Mouse (Mus musculus): Measurements from ENCODE around the gene Ostf1. TPM values are rescaled to one million over a fixed set of nuclear protein-coding genes. Genes with fewer than 3 reads are reported as not detected.

The Ostf1 gene
- polyA plus RNA-seq, 1 experiment from 2014 or later, result 94.1 TPM

GRCm38 (mm10) chr19:18637954-18638353 lies 6.3 kb upstream of the Ostf1 start:
- 75% methylated on average over 5 of the region's 5 CpGs for WGBS

DNA sequence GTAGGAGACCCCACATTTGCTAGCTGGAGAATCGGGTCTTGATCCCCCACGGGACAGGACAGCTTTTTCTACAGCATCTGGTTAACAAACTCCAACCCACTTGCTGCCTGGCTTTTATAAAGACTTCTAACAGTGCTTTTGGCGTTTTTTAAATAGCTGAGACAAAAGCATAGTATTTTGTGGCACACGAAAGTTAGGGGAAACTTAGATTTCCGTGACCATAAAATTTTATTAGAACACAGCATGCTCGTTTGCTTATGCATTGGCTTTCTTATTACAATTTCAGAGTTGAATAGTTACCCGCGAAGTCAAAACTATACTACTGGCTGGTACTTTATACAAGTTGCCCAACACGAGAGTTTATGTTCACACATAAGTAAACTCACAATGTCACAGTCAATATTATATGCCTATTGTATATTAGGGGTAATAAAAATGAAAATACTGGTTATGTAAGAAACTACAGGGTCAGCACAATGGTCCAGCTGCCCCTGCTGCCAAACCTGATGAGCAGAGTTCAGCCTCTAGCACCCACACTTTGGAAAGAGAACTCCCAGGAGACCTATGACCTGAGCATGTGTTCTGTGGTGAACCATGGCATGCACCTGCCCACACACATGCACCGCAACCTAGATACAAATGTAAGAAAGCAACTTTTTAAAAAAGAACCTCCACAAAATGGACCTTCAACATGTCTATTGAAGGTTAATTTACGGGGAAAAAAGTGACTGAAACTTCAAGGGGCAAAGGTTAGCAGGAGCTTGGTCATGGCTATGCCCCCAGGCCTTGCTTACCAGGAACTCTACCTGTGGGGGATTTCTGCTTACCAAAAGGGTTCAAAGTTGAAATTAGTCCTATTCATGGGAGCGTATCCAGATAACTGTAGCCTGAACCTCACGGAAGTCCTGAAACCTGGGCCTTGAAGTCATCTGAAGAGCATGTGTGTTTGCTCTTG lies 885 bp upstream of the Ostf1 start:
- Histone ChIP-seq H3K4me2 (ENCODE audit: low read depth, low read length) (peak overlapping the region; percentile 69), H3K27ac (ENCODE audit: low read length) (no peak overlapping the region), H3K4me3 (ENCODE audit: low read length) (peak overlapping the region; percentile 97), H3K27me3 (ENCODE audit: control insufficient read depth, insufficient read depth, low read length) (no peaks in the 10 kb centered on the region), H3K9ac (ENCODE audit: low read length) (peak overlapping the region; percentile 68), H3K36me3 (ENCODE audit: control insufficient read depth, insufficient read depth) (no peaks in the 10 kb centered on the region), H3K9me3 (replicated peaks; ENCODE audit: control insufficient read depth, low read length) (no peaks in the 10 kb centered on the region), H3K4me1 (ENCODE audit: control insufficient read depth, insufficient read depth, low read length) (peaks cover 16% of the 10 kb centered on the region)
- ATAC-seq (replicated peaks; ENCODE audit: extremely low read depth, insufficient read depth, low FRiP score), result no peak
- WGBS, result 67% methylated on average over 13 of the region's 13 CpGs

More at GRCm38 (mm10) chr19:18637954-18638353, 6.3 kb upstream of the Ostf1 start:
- no peak for ATAC-seq (replicated peaks; ENCODE audit: extremely low read depth, insufficient read depth, low FRiP score)
- no peak overlapping the region for H3K4me2 ChIP-seq (ENCODE audit: low read depth, low read length)
- H3K36me3 ChIP-seq (ENCODE audit: control insufficient read depth, insufficient read depth), result no peaks in the 10 kb centered on the region; the same call in 1 of the 2 replicates
- no peaks in the 10 kb centered on the region for H3K27me3 ChIP-seq (ENCODE audit: control insufficient read depth, insufficient read depth, low read length)
- no peak overlapping the region for H3K27ac ChIP-seq (ENCODE audit: low read length)
- no peaks in the 10 kb centered on the region for H3K9me3 ChIP-seq (replicated peaks; ENCODE audit: control insufficient read depth, low read length)
- H3K4me3 ChIP-seq (ENCODE audit: low read length), result no peak overlapping the region
- no peak overlapping the region for H3K9ac ChIP-seq (ENCODE audit: low read length)
- no peaks in the 10 kb centered on the region for H3K4me1 ChIP-seq (ENCODE audit: control insufficient read depth, insufficient read depth, low read length)

- H3K36me3 ChIP-seq (ENCODE audit: control insufficient read depth, insufficient read depth), result no peaks in the 10 kb centered on the region
- H3K4me2 ChIP-seq (ENCODE audit: low read depth, low read length), result peak overlapping the region; percentile 69
- H3K4me1 ChIP-seq (ENCODE audit: control insufficient read depth, insufficient read depth, low read length), result peaks cover 16% of the 10 kb centered on the region
- peak overlapping the region; percentile 94 for H3K27ac ChIP-seq (ENCODE audit: low read length)
- peak overlapping the region; percentile 92 for H3K9ac ChIP-seq (ENCODE audit: low read length)
- ATAC-seq (replicated peaks; ENCODE audit: extremely low read depth, insufficient read depth, low FRiP score), result peak; percentile 79
- peak overlapping the region; percentile 97 for H3K4me3 ChIP-seq (ENCODE audit: low read length)
- WGBS, result under 1% methylated on average over 40 of the region's 40 CpGs
- no peaks in the 10 kb centered on the region for H3K9me3 ChIP-seq (replicated peaks; ENCODE audit: control insufficient read depth, low read length)
- H3K27me3 ChIP-seq (ENCODE audit: control insufficient read depth, insufficient read depth, low read length), result no peaks in the 10 kb centered on the region
Observed at GRCm38 (mm10) chr19:18631161-18631643, 421 bp downstream of the Ostf1 start.

- ATAC-seq (replicated peaks; ENCODE audit: extremely low read depth, insufficient read depth, low FRiP score), result no peak
- WGBS, result 7% methylated on average over 17 of the region's 17 CpGs
- Histone ChIP-seq H3K4me3 (ENCODE audit: low read length) (peak overlapping the region; percentile 97), H3K27me3 (ENCODE audit: control insufficient read depth, insufficient read depth, low read length) (no peaks in the 10 kb centered on the region), H3K4me1 (ENCODE audit: control insufficient read depth, insufficient read depth, low read length) (peaks cover 16% of the 10 kb centered on the region), H3K4me2 (ENCODE audit: low read depth, low read length) (peak overlapping the region; percentile 69), H3K9me3 (replicated peaks; ENCODE audit: control insufficient read depth, low read length) (no peaks in the 10 kb centered on the region), H3K9ac (ENCODE audit: low read length) (peak overlapping the region; percentile 92), H3K36me3 (ENCODE audit: control insufficient read depth, insufficient read depth) (no peaks in the 10 kb centered on the region), H3K27ac (ENCODE audit: low read length) (peak overlapping the region; percentile 94)
Observed at GRCm38 (mm10) chr19:18630221-18631119, 1.2 kb downstream of the Ostf1 start.

- no peak for ATAC-seq (replicated peaks; ENCODE audit: extremely low read depth, insufficient read depth, low FRiP score)
- WGBS, result 63% methylated on average over 1 of the region's 1 CpGs
- Histone ChIP-seq H3K4me2 (ENCODE audit: low read depth, low read length) (peak overlapping the region; percentile 69), H3K9ac (ENCODE audit: low read length) (no peak overlapping the region; the same call in 1 of the 2 replicates), H3K4me1 (ENCODE audit: control insufficient read depth, insufficient read depth, low read length) (peaks cover 16% of the 10 kb centered on the region), H3K27ac (ENCODE audit: low read length) (peak overlapping the region; percentile 15), H3K27me3 (ENCODE audit: control insufficient read depth, insufficient read depth, low read length) (no peaks in the 10 kb centered on the region), H3K4me3 (ENCODE audit: low read length) (no peak overlapping the region), H3K9me3 (replicated peaks; ENCODE audit: control insufficient read depth, low read length) (no peaks in the 10 kb centered on the region), H3K36me3 (ENCODE audit: control insufficient read depth, insufficient read depth) (no peaks in the 10 kb centered on the region)
Observed at GRCm38 (mm10) chr19:18629589-18629988, 2.0 kb downstream of the Ostf1 start.

DNA sequence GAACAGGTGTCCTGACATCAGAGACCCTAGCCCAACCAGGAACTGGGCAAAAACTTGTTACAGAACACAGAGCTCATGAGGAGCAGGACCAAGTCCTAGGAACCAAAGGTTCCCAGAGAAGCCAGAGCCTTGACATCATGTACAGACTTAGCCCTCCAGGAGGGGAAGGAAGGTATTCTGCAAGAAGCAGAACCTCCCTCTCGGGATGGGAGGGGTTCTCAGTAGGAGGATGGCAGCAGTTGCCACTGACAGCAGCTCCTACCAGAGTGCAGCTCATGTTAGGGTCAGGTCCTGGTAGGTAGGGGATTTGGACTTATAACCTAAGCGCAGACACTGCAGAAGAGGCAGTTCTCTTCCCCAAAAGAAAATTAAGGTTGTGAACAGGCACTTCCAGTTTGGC lies 7.7 kb downstream of the Ostf1 start:
- Histone ChIP-seq H3K4me2 (ENCODE audit: low read depth, low read length) (no peak overlapping the region), H3K27ac (ENCODE audit: low read length) (no peak overlapping the region), H3K36me3 (ENCODE audit: control insufficient read depth, insufficient read depth) (no peaks in the 10 kb centered on the region), H3K27me3 (ENCODE audit: control insufficient read depth, insufficient read depth, low read length) (no peaks in the 10 kb centered on the region), H3K4me3 (ENCODE audit: low read length) (no peak overlapping the region), H3K9ac (ENCODE audit: low read length) (no peak overlapping the region), H3K4me1 (ENCODE audit: control insufficient read depth, insufficient read depth, low read length) (no peaks in the 10 kb centered on the region), H3K9me3 (replicated peaks; ENCODE audit: control insufficient read depth, low read length) (no peaks in the 10 kb centered on the region)
- 76% methylated on average over 2 of the region's 2 CpGs for WGBS
- no peak for ATAC-seq (replicated peaks; ENCODE audit: extremely low read depth, insufficient read depth, low FRiP score)

DNA sequence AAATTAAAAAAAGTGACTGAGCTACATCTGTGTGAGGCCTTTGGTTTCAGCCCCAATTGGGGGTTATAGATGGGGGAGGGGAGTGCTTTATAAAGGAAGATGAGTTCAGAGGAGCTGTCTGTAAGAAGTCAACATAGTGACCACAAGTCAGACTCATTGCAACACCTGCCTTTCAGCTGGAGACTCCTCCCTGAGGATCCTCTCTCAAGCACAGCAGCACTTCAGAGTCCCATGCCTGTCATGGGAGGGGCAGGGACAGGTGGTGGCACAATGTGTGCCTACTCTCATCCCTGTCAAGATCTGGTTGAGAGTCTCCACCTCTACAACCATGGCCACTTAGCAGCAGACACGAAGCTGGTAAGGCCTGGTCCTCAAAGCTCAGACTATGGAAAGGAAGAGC lies 11.9 kb downstream of the Ostf1 start:
- WGBS, result 57% methylated on average over 1 of the region's 1 CpGs
- no peak overlapping the region for H3K9ac ChIP-seq (ENCODE audit: low read length)
- H3K4me1 ChIP-seq (ENCODE audit: control insufficient read depth, insufficient read depth, low read length), result peaks cover 11% of the 10 kb centered on the region
- no peaks in the 10 kb centered on the region for H3K9me3 ChIP-seq (replicated peaks; ENCODE audit: control insufficient read depth, low read length)
- H3K27me3 ChIP-seq (ENCODE audit: control insufficient read depth, insufficient read depth, low read length), result no peaks in the 10 kb centered on the region
- ATAC-seq (replicated peaks; ENCODE audit: extremely low read depth, insufficient read depth, low FRiP score), result peak; percentile 26; the same call in 1 of the 2 replicates
- no peaks in the 10 kb centered on the region for H3K36me3 ChIP-seq (ENCODE audit: control insufficient read depth, insufficient read depth)
- H3K4me3 ChIP-seq (ENCODE audit: low read length), result no peak overlapping the region
- H3K27ac ChIP-seq (ENCODE audit: low read length), result peak overlapping the region; percentile 25; the same call in 1 of the 2 replicates
- no peak overlapping the region for H3K4me2 ChIP-seq (ENCODE audit: low read depth, low read length)

DNA sequence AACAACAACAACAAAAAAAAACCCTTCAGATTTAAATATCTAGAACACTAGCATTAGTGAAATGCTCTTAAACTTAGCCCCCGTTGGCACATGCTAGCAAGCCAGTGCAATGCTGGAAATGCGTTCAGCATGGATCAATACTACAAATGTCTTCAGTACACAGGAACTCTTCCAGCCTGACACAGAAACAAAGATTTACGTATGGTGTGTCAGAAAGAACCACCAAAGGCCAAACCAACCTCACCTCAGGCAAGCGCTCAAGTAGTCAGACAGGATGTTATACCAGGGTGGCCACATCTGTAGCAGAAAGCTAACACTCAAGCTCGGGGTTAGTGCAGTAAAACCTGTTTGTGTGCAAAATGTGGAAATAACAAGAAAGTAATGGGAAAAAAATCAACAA lies 12.6 kb downstream of the Ostf1 start:
- Histone ChIP-seq H3K4me2 (ENCODE audit: low read depth, low read length) (no peak overlapping the region), H3K27me3 (ENCODE audit: control insufficient read depth, insufficient read depth, low read length) (no peaks in the 10 kb centered on the region), H3K4me3 (ENCODE audit: low read length) (no peak overlapping the region), H3K9ac (ENCODE audit: low read length) (no peak overlapping the region), H3K36me3 (ENCODE audit: control insufficient read depth, insufficient read depth) (no peaks in the 10 kb centered on the region), H3K27ac (ENCODE audit: low read length) (peak overlapping the region; percentile 36), H3K4me1 (ENCODE audit: control insufficient read depth, insufficient read depth, low read length) (peaks cover 11% of the 10 kb centered on the region), H3K9me3 (replicated peaks; ENCODE audit: control insufficient read depth, low read length) (no peaks in the 10 kb centered on the region)
- no peak for ATAC-seq (replicated peaks; ENCODE audit: extremely low read depth, insufficient read depth, low FRiP score)
- WGBS, result 78% methylated on average over 5 of the region's 5 CpGs

Measured in heart, embryonic 16.5 days (tissue).